Mouse (Mus musculus) frontal cortex, postnatal 14 days (tissue): ENCODE results near the gene Dnah2.

Source experiments
- DNase-seq, 2 experiments: peaks; one replicate each; pipeline ENCODE4 v3.0.0; 2022; ENCODE audit warnings: low spot score in 2 of 2

Gene Dnah2

DNA sequence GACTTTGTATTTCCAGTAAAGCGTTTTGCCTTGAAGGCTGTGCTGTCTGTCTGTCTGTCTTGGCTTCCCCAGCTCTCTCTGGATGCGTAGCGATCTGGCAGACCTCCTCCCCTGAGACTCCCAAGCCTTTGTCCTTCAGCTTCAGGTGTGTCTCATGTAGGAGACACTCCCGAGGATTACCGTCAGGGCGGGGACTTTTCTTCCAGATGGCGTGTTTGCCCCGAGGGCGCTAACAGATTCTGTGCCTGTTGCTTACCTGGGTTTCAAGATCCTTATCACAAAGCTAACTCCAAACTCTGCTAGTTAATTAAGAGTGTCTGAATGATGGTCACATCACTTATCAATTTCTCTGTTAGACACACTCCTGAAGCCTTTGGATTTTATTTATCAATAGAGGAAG is 79.6 kb downstream of the Dnah2 start:
- DNase-seq, result no peak

DNA sequence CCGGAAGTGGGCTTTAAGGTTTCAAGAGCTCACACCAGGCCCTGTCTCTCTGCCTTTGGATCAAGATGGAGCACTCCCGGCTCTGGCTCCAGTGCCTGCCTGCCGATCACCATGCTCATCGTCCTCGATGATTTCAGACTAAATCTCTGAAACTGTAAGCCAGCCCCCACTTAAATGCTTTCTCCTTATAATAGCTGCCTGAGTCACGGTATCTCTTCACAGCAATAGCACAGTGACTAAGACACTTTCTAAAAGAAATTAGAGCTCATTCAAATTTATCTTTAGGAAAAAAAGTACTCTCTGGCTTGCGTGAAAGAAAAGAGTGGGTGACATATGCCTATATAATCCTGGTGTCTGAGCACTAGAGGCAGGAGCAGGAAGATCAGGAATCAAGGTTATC is 84.9 kb downstream of the Dnah2 start:
- DNase-seq, result no peak

DNA sequence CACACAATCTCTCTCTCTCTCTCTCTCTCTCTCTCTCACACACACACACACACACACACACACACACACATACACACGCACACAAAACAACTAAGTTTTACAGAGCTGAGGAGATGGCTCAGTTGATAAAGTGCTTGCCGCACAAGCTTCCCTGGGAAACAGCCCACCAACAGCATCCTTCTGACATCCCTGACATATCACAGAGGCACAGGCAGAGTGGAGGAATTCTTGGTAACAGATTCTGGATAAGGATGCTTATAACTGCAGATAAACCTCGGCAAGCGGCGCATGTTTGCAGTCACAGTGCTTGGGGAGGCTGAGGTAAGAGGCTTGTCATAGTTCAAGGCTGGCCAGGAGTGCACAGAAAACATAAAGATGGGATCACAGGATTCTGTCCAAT is 87.3 kb downstream of the Dnah2 start:
- DNase-seq, result no peak

DNA sequence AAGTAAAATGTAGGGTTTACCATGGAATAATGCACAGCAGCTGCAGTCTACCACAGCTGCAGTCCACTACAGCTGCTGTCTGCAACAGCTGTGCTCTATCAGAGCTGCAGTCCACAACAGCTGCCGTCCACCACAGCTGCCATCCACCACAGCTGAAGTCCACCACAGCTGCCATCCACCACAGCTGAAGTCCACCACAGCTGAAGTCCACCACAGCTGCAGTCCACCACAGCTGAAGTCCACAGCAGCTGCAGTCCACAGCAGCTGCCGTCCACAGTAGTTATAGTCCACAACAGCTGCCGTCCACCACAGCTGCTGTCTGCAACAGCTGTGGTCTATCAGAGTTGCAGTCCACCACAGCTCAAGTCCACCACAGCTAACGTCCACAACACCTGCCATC is 89.0 kb downstream of the Dnah2 start:
- no peak for DNase-seq

DNA sequence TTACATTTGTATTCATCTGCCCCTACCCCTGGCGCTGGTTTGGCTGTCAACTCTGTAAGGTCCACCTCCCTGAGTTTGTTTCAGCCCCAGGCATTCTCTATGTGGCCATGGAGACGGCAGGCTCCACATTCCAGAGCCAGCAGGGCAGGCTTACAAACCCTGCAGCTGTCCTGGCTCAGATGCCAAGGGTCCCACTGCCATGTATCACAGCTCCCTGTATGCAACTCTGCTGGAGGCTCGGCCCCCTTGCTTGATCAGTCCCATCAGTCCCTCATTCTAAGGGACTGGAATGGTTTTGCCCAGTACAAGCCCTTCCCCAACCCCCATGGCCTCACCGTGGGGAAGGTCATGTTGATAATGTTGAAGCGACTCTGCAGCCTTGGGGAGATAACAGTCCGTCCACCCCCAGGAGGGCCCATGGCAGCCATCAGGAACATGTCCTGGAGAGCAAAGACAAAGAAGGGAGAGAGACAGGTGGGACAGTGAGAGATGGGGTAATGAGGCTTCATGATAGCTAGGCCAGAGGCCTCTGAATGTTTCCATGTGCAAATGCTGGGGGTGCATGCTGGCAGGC is 91.8 kb downstream of the Dnah2 start:
- no peak for DNase-seq

DNA sequence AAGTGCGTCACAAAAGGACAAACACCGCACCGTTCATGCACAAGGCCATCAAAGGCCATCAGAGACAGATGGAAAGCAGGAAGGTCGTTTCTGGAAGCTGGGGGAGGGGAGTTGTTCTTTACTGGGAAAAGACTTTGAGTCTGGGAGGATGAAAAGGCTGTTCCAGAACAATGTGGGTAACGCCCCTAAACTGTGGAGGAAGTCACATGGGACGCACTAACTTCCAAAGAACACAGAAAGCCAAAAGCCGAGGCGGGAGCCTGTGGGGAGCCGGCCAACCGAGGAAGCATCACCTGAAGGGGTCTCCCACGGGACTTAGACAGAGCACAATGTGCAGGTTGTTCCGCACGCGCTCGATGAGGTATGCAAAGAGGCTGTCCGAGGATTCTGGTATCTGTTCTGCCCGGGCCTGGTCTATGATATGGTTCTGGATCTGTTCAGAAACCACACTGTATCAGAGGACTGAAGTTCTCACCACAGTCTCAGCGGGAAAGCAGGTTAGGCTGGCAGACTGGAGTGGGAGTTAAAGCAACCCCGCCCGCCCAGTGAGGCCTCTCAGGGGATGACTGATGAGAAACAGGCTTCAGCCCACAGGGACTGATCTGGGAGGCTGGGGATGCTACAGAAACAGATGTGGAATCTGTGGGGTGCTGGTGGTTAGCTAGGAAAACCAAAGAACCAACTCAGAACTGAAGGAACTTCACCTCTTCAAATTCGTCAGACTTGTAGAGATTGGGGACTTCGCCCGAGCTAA is 96.6 kb downstream of the Dnah2 start:
- DNase-seq, result no peak

DNA sequence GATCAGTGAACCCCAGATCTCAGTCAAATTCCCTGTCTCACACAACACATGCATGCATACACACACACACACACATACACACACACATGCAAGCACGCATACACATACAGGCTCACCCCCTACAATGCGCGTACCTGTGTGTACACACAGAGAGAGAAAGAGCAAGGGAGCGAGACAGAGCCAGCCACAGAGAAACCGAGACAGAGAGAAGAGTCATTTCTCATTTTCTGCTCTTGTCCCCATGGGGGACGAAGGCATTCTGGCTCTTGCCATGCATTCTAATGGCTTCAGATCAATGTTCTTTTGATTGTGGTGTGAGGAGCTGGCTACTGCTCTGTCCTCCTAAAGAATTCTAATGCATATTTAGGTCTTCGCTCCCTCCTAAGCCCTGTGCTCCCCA is 101.6 kb downstream of the Dnah2 start:
- no peak for DNase-seq

DNA sequence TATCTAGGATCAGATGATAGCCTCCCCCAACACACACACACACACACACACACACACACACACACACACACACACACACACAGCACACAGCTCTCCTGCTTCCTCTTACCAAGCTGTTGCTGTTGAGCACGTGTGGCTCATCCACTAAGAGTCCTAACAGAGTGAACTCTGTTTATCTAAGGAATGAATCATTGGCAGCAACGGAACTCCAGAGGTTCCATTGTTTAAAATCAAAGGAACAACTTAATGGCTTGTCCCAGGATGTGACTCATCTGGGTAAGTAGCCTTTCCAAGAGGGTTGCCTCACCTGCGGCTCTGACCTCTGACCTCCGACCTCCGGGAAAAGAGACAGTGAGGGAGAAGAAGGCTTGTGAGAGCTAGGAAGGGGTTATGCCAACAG is 105.6 kb downstream of the Dnah2 start:
- DNase-seq, result no peak

DNA sequence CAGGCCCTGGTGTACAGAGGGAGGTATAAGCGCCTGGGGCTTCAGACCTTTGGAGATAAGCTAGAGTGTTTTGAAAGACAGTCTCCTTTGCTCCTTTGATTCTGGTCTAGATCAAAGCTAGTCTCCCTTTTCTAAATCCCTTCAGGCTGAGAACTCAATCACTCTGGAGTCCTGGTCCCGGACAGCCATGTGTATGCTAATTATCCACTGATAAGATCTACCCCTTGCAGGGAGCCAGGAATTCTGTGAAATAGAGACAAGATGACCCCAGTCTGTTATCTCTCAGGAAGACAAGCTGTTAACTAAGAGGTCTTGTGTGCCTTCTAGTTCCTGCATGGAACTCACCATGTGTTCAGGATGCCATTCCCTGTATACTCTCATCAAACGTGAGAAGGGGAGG is 111.6 kb downstream of the Dnah2 start:
- no peak for DNase-seq

DNA sequence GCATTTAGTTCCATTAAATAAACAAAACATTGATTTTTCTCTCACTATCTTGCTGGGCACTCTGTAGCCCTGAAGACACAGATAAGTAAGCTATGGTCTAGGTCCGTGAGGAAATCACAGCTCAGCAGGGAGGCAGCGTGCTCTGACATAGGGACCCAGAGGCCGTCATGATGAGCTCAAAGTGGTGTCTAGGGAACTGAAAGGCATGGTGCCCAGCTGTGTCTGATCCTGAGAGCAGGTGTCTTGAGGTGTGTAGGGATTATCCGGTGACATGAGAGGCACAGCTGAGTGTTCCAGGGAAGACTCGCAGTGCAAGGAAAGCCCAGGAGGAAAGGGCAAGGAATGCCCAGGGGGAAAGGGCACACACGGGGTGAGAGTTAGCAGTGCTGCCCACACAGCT is 115.7 kb downstream of the Dnah2 start:
- DNase-seq, result no peak

DNA sequence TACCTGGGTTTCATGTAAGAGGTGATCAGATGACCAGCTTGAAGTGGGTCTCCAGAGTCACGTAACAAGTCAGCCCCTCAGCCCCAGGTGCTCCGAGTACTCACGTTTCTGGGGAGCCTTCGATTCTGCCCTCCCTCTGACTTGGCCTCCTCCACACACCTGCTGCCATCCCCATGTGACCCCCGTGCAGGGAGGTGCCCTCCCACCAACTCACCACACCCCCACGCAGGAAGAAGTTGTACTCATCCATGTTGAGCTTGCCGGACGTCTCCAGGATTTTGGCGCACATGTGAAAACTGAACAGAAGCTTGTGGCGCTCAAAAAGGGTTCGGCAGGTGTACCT is 116.3 kb downstream of the Dnah2 start:
- DNase-seq, result no peak

DNA sequence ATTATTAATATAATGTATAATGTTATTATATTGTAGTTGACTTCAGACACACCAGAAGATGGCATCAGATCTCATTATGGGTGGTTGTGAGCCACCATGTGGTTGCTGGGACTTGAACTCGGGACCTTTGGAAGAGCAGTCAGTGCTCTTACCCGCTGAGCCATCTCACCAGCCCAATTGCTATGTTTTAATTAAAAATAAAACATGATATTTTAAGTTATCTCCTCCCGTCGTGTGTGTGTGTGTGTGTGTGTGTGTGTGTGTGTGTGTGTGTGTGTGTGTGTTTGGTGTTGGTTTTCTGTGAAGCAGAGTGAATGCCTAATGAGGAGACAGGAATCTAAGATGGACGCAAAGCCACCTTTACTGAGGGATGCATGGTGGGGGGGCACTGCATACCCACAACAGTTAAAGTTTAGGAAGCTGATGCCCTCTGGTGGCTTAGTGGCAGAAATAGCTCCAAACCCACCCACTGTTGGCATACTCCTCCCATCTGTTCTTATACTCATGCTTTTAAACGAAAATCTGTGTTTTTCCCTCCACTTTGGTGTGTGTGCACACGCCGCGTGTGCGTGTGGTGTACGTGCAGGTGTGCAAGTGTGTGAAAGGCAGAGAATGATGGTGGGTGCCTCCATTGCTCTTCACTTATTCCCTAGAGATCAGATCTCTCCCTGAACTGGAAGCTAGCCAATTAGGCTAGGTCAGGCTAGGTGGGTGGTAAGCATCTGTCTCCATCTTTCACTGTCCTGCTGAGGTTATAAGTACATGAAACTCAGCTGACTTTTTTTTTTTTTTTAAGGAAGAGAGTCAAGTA is 116.9 kb downstream of the Dnah2 start:
- peak; percentile 62 to 63 for DNase-seq

DNA sequence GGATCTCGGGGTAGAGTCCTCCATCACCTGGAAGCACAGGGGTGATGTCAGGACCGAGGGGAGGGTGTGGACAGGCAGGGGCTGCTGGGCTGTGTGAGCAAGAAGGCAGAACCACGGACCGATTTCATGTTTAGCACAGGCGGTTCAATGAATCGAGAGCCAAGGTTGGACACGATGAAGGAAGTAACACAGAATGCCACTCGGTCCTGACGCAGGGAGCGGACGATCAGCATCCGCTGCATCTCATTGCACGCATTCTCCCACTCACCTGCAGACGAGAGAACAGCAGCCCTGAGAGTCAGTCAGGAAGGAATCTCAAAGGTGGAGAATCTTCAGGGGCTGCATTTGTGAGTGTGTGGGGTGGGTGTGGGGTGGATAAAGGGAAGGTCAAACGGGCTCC is 118.3 kb downstream of the Dnah2 start:
- DNase-seq, result no peak

DNA sequence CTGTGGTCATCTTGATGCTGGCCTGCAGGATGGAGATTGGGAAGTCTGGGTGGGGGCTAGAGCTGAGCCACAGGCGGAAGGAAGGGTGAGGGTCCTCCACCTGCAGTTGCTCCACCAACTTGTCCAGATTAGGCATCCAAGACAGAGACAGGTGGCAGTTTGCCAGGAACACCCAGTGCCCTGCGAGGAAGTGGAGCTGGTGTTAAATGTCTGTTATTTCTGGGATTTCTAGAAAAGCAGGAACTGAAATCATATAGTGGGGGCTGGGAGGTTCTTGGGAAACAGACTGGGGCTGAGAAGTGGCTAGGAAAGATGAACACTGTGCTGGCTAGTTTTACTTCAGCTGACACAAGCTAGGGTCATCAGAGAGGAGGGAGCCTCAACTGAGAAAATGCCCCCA is 119.6 kb downstream of the Dnah2 start:
- peak in 1 of 2 experiments; percentile 20 for DNase-seq

DNA sequence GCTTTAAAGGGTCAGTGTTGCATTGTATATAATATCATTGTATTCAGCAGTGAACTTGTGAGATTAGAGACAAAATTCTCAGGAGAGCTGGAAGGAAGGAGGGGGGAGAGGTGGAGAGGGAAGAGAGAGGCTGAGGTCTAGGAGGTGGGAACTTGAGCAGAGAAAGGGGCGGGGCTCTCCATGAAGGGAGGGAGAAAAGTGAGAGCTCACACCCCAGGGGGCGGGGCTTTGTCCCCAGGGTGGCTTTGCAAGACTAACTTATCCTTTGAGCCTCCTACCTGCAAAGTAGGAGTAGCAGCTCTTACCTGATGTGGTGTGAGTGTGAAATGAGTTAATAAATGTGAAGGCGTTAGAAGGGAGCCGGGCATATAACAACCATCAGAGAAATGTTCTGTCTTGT is 120.2 kb downstream of the Dnah2 start:
- DNase-seq, result no peak

DNA sequence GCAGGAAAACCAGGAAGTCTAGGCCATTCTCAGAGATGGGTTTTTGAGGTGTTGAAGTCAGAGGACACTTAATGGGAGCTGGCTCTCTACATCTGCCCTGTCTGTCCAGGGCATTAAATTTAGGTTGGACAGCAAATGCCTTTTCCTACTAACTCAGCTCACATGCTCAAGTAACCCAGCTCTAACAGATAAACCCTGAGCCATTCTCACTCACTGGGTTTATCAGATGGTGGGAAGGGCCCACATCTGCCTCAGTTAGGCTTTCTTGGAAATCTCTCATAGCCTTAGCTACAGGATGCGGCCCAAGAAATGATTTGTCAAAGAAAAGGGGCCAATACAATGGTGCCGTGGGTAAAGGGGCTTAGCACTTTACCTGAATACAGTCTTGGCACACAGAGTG is 122.7 kb downstream of the Dnah2 start:
- DNase-seq, result no peak

DNA sequence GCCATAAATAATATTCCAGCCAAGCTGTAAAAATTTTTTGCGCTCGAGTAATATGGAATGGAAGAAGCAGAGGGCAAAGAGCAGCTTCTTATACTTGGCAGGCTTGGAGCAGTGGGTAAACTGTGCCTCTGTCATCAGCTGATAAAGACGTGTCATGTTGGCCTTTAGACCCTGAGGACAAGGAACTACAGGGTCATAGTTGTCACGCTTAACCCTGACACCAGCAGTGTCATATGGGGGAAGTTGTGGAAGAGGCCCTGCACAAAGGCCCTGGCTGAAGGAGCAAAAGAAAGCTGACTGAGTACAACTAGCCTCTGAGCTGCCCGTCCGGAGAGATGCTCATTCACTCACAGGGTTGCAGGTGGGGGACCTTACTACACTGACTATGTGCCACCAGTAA is 125.0 kb downstream of the Dnah2 start:
- DNase-seq, result no peak

DNA sequence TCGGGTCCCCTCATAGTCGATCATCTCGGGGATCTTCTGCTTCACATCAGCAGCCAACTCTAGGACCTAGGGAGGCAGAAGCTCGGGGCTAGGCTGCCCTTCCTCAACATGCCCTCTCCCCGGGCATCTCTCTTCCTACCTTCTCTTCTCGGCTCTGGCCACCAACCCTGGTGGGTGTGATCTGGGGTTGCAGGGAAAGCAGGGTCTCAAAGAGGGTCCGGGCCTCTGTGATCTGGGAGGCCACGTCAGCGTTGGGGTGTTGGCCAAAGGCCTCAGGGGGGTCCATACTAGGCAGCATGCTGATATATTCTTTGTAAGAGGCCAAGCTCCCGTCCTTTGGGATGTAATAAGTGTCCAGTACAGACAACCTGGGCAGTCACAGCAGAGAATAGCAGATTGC is 126.1 kb downstream of the Dnah2 start:
- DNase-seq, result no peak

DNA sequence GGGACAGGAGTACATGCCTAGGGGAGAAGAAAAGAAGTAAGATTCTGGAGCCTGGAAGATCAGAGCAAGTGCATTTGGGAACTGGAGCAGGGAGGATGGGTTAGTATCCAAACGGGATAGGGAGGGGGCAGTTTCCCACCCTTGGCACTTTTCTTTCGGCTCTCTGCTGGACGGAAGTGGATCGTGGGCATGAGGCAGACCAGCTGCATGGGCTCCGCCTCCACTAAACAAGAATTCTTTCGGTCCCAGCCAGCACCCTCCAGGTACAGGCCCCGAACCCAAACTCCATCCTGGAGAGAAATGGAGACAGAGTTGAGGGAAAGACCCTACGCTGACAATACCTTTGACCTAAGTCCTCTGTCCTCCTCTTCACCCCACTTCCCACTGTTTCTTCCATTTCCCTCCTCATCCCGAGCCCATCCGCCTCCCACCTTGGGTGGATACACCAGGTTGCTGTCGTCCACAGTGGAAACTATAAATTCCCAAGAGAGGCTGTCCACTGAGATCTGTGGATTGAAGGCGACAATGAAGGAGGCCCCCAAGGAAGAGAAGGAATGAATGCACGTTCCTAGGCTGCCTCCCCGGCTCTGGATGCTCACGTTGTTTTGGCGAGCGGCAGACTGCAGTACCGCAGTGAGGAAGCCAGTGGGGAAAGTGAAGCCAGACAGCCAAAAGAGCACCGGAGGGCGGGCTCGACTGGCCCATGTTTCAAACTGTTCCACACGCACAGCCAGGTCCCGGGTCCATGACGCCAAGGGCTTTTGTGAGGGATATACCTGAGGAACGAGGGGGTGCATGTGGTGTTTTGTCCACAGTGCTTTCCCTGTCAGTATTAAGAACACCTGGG is 127.6 kb downstream of the Dnah2 start:
- DNase-seq, result no peak

DNA sequence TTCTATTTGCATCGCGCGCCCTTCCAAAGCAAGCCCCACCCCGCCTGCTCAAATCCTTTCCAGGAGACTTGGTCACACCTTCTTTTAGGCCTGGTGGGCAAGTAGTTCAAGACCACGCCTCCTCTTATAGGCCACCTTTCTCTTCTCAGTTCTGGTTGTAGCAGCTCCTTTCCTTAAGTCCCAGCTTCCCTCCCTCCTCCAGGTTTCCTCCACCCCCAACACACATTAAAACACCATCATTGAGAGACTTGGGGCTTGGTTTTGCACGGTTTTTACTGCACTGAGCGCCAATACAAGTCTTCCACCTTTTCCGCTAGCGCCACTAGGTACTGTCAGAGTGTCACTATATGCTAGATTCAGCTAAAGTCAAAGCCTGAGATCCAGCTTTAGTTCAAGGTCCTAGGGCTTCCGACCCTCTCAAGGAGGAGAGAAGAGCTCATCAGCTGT is 128.3 kb downstream of the Dnah2 start:
- no peak for DNase-seq

DNA sequence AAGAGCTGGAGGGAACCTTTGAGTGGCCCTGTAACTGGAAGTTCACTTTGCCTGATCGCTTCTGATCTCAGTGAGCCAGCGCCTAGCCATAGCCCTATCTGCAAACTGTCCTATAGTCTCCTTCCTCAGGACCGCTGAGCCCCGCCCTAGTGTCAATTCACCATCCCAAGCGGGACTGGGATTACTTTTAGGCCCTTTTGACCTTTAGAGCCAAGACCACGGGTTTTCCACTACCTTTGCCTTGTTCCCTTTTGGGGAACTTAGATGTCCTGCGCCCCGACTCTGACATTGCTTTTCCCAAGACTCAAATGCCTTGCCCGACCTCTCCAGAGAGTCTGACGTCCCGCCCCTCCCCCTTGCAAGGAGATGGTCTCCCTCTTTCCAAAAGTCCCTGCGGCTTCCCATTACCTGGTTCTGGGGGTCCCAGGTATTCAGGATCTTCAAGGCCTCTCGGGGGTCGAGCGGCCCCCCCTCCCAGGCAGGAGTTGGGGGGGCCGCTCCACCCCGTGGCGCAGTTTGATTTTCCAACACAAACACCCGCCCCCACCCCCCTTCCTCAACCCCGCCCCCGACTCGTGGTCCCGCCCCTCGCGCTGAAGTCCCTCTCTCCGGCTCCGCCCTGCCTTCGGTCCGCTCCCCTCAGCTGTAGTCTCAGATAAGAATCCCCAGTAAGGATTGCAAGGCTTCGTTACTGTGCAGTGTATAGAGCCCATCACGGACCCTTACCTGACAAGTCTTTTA is 128.9 kb downstream of the Dnah2 start:
- no peak for DNase-seq

DNA sequence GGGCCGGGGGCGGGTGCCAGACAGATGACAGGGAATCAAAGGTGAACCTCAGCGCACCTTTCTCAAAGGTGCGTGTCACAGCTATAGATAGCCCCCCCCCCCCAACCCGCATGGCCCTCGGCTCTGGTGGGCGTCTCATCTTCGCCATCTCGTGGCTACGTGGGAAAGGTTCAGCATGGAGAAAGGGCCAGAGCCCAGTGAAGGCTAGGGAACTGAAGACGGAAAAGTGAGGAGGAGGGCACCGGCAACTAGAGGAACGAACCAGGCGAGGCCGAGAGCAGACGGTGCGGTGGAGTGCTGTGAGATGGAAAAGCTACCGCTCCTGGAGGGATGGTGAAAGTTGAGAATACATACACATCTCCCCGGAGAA is 129.5 kb downstream of the Dnah2 start:
- peak; percentile 40 to 42 for DNase-seq
